Mouse (Mus musculus) cortical plate, adult 2 months (tissue): ENCODE measurements around the gene Inip.

Experiments used
- CTCF ChIP-seq: fragments of 200-500 bp; IDR thresholded peaks from 2 replicates; pipeline ENCODE4 v1.5.1; 2011; ENCODE audit warnings: mild to moderate bottlenecking, control low read depth, low read length; ENCODE audit not compliant: insufficient read depth; ENCODE audit errors: extremely low read depth
- POLR2A ChIP-seq: fragments of 200-500 bp; IDR thresholded peaks from 2 replicates; pipeline ENCODE4 v1.6.1; 2011; ENCODE audit warnings: mild to moderate bottlenecking, low read length, control low read depth; ENCODE audit not compliant: insufficient read depth; ENCODE audit errors: extremely low read depth

DNA sequence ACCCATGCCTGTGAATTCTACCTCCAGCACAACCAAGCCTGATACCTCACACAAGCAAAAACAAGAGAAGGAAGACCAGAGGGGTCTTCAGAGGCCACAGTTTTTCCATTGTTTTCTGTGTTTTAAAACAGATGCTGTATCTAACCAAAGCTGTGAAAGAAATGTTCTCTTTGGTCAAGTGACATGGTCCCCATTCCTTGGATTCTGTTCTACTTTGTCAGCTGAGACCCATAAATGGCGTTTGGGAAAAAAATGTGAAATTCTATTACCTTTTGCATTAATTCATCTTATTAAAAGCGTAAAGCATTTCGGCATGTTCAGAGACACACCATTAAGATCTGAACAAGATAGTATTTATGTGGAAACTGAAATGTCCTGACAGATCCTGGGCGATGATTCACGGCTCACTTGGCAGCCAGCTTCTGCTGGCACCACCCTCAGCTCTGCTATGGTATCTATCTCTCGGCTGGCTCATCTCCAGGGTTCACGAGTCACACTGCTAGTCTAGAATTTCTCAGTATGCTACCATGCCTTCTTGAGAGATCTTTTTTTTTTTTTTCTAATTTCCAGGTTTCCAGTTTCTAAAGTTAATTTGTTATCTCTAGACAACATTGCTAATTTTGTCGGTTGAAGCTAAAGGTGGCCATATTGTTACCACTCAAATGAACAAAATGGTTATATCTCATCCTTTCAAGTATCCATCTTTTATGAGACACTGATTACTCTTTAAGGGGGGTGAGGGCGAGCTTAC, 44.9 kb downstream of the Inip start:
- TF ChIP-seq CTCF (no peak), POLR2A (no peak)
